Mouse (Mus musculus) erythroblast, embryonic 14.5 days (primary cell): ENCODE measurements around the gene Dctn2.

Experiments
- GATA1 ChIP-seq: IDR thresholded peaks from 2 replicates; pipeline ENCODE4 v1.6.1; 2012; ENCODE audit warnings: low read length, inconsistent platforms, mixed read lengths
- TAL1 ChIP-seq: IDR thresholded peaks from 3 replicates; pipeline ENCODE4 v1.6.1; 2012; ENCODE audit warnings: low read length, inconsistent platforms, mixed read lengths

DNA sequence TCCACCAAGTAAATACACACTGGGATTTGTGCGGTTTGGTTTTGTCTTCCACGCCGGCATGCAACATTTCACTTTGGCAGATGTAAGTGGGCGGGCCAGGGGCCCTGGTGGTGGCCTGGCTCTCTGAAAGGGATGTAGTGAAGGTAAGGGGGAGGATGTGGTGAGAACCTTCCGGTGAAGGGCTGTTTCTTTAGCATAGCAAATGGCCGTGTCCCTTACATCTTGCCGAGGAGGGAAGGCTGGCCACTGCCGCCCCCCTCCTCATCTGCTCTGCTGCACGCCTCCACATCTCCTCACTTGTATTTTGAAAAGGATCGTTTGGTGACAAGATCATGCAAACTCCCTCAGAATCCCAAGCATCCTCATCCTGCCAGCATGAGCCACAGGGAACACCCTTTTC, 40.4 kb upstream of the Dctn2 start:
- TF ChIP-seq TAL1 (no peak), GATA1 (no peak)
